Mouse (Mus musculus) layer of hippocampus, adult 9-10 months (tissue): ENCODE data around the gene Eif2ak4.

Experiments used
- DNase-seq: peaks from one replicate; pipeline ENCODE4 v3.0.0; 2022; ENCODE audit warnings: low spot score

The Eif2ak4 gene

GRCm38 (mm10) chr2:118464450-118464849 is 76.0 kb downstream of the Eif2ak4 start:
- DNase-seq = no peak

- DNase-seq = no peak
Measured at GRCm38 (mm10) chr2:118465894-118466293, 77.5 kb downstream of the Eif2ak4 start.

- DNase-seq = no peak
Measured at GRCm38 (mm10) chr2:118466601-118467000, 78.2 kb downstream of the Eif2ak4 start.

GRCm38 (mm10) chr2:118468354-118468753 is 79.9 kb downstream of the Eif2ak4 start:
- no peak for DNase-seq

- DNase-seq = no peak
Measured at GRCm38 (mm10) chr2:118478833-118479549, 90.6 kb downstream of the Eif2ak4 start.

GRCm38 (mm10) chr2:118479550-118479909 is 91.1 kb downstream of the Eif2ak4 start, which contains the start of gene Srp14:
Gene Srp14, minus strand, starts transcription at chr2:118479711.
- DNase-seq = peak; percentile 71

- no peak for DNase-seq
Measured at GRCm38 (mm10) chr2:118480886-118481285, 92.5 kb downstream of the Eif2ak4 start.

DNA sequence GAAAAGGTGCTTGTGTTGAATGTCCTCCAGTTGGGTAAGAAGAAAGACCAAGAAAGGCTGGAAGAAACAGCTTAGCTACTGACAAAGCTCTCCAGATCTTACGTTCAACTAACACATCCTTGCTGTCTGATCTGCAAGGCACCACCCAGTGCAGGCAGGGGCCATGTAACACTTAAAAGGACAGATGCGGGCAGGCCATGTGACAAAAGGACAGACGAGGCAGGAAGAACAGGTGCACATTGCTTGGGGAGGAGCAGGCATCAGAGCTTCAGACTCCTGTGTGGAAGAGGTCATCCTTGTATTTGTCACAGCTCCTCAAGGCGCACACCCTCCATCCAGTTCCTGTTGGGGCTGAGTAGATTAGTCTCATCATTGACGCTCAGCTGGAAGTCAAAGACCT is 94.6 kb downstream of the Eif2ak4 start:
- no peak for DNase-seq

DNA sequence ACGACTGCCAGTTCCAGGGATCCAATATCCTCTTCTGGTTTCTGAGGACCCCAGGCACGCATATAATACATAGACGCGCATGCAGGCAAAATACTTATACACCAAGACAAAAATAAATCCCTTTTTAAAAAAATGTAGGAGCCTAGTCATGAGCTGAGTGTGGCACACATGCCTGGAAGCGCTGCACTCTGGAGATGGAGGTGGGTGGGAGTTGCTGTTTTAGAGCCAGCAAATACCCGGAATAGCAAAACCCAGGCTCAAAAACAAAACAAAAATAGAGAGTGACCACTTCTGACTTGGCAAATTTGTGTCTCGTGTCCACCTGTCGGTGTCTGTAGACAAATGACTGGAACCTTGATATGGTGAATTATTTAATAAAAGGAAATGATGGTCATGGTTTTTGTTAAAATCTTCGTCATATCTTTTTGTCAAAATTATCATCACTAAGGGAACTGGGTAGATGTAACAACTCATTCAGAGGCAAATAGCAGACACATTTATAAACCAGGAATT is 96.0 kb downstream of the Eif2ak4 start:
- DNase-seq = no peak

DNA sequence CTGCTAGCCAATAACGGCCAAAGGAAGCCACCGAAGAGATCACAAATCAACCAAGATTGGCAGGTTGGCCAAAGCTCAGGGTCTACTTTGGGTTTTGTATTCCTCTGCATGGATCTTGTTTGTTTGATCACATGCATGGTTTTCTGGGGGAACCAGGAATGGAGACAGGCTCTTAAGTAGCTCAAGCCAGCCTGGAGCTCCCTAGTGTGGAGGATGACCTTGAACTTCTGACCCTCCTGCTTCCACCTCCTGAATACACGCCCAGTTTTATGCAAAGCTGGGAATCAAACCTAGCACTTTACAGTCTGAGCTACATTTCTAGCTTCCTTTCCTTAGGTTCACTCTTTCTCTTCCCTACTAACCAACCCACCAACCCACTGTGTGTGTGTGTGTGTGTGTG is 97.0 kb downstream of the Eif2ak4 start:
- DNase-seq = no peak

GRCm38 (mm10) chr2:118486933-118487332 is 98.5 kb downstream of the Eif2ak4 start:
- DNase-seq = peak; percentile 73

- DNase-seq = no peak
Measured at GRCm38 (mm10) chr2:118487806-118488205, 99.4 kb downstream of the Eif2ak4 start.

DNA sequence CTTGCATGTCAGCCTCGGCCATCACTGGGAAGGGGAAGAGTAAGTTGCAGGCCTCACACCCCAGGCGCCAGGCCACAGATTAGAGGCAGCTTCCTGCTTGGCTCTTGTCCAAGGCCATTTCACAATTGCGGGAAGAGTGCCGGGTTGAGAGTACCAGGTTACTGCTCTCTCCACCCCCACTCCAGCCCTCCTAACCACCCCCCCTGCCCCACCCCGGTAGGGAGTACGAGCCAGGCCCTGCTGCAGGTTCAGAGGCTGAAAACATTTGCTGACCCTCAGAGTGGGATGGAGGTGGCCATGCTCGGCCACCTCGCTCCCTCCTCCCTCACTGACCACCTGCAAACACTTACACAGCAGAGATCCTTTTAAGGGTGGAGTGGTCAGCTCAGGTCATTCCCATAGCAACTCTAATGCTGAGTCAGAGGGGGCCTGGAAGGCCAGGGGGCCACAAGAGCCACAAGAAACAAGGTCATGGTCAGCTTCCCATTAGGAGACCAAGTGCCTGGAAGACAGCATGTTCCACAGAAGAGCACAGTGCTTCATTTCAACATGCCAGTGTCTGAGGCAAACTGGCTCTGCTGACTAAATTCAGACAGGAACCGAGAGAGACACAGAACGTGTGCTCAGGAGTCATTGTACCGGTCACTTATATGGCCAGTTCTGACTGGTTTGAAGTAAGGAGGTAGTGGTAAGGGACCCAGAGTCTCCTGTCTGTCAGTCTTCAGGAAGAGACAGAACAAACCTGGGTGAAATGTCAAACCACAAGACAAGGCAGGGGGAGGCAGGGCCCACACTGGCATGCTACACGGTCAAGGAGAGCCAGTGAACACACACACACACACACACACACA is 102.0 kb downstream of the Eif2ak4 start:
- no peak for DNase-seq

GRCm38 (mm10) chr2:118491281-118491731 is 102.9 kb downstream of the Eif2ak4 start:
- DNase-seq = no peak

DNA sequence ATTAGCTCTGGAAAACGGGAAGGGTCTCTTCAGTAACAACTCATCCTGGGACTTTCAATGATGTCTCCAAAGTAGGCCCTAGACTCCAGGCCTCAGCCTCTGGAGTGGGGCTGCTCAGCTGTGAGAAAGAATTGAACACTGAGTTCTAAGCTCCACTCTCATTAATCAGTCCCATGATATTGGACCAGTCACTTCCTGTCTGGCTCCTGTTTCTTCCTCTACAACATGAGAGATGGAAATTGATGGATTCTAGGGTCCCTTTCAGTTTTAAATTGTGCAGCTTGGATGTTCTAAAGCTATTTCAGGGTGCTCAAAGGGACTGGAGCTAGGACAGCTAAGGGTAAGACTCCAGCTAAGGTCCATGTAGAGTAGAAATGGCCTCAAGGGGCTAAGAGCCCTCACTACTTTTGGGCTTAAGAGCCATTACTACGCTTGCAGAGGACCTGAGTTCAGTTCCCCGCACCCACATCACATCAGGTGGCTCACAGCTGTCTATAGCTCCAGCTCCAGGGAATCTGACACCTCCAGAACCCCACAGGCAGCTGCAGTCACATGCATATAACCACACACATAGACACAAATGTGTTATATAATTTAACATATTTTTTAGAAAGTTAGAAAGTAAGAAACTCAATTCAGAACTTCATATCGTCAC is 103.5 kb downstream of the Eif2ak4 start:
- DNase-seq = no peak

DNA sequence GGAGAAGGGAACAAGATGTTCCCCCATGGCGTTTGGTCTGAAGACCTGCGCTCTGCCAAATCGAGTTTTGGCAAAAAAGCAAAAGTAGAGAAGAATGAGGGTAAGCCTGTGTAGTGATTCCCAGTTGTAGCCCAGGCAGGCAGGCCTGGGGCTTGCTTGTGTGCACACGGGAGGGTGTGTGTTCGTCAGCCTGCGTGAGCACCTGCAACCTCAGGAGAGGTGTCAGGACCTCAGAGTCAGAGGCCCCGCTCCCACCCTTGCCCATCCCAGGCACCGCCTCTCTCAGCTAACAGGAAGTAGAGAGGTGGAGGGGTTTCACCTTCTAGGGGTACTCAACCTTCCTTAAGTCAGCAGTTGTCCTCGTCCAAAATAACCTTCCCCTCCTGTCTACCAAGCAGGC is 106.6 kb downstream of the Eif2ak4 start:
- DNase-seq = no peak

DNA sequence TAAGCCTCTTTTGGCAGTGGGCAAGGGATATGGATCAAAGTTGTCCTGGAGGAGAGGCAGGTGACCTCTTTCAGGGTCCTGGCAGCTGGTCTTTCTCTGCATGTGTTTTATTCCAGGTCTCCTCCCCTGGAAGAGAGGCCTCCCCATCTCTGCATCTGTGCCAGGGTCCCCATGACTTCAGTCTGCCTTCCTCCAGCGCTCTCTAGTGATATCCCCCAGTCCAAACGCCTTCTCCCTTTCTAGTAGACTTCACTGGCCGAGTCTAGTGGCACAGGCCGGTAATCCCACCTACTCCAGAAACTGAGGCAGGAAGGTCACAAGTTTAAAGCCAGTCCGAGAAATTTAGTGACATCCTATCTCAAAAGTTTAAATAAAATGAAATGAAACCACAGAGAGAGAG is 109.5 kb downstream of the Eif2ak4 start:
- no peak for DNase-seq

- no peak for DNase-seq
Measured at GRCm38 (mm10) chr2:118498476-118498875, 110.1 kb downstream of the Eif2ak4 start.

DNA sequence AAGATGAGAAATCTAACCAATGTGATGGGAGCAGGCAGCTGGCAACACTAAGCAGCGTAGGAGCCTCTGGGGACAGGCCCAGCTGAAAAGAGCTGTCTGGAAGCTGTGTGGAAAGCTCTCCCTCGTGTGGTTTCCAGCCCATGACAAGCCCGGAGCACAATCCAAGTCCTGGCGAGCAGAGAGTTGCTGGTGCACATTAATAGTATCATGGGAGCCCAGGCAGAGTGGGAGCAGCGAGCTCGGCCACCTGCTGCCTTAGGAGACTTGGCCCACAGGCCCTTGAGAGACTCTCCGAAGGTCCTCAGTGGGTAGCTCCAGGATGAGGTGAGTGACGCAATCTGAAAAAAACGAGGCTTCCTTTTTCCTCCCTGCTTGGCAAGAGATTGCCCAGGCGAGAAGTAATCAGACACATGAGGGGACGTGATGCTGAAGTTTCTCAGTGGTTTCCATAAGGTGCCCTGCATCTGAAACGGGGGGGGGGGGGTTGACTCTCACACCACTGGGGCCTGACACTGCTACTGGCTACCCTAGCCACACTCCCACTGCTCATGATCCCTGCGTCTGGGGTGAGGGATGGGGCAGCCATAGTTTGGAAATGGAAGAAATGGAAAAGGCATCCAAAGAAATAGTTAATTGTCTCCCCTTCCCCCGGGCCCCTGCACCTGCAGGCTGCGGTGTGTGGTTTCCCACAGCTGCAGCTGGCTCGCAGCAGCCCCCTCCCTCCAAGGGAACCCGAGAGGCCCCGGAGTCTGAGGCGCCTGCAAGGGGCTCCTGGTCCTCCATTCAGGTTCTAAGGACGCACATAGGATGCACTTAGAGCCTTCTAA is 110.9 kb downstream of the Eif2ak4 start:
- no peak for DNase-seq

DNA sequence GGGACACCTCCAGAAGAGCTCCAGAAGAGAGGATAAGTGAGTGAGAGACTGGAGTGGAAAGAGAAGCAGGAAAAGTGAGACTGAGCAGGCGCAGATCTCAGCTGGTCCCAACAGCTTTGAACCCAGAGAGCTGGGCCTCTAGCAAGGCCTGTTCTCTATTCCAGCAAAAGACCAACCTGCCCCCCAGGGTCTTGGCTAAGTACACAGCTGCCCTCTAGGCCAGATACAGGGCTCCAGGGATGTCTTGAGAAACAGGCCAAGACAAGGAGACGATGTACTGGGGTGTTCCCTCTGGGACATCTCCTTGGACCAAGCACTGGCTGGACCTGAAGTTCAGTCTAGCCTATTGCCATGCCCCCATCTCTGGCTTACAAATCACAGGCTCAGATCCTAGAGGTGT is 111.8 kb downstream of the Eif2ak4 start:
- no peak for DNase-seq

- no peak for DNase-seq
Measured at GRCm38 (mm10) chr2:118507126-118507525, 118.7 kb downstream of the Eif2ak4 start.
